Mouse (Mus musculus): Measurements from ENCODE around the gene Plekhm2. TPM values are rescaled to one million over a fixed set of nuclear protein-coding genes. Genes with fewer than 3 reads are reported as not detected.

Plekhm2 gene
- not detected for polyA plus RNA-seq (2014; fragmentation: Illumina TruSeq; extraction: RNeasy Lipid Tissue Mini Kit (QIAGEN cat#74804); ENCODE audit: low replicate concordance)

DNA sequence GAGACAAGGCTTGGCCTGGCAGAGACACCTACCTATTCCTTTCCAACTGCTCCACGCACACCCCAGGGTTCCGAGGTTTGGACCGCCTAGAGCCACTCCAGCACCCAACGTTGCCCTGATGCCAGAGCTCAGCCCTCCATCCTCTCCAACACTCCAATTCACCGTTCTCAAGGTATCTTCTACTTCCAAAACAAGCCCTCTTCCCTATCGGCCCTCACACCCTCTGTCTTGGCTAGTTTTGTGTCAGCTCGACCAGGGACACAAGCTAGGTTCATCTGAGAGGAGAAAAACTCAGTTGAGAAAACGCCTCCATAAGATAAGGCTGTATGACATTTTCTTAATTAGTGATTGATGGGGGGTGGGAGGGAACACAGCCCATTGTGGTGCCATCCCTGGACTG, at the start of gene Plekhm2:
TSS of gene Plekhm2 (minus strand) at position 101 of the 400 bp plus-strand sequence.

DNA sequence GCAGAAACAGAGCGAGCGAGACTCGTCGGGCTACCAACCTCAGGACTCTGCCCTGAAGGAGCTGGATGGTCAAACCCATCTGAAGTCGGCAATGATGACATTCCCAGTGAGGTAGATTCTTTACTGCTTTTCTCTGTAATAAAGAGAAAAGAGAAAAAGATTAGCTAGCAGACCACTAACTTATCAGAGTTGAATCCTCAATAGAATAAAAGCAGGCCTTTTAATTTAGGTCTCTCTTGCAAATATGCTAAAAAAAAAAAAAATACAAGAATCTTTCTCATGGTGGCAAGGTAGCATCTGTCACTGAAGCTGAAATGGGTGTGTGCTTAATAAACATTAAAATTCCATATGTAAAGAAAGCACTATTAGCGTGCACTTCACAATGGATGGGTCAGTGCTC, 20.8 kb upstream of the Plekhm2 start, which contains the start of gene Rsc1a1:
TSS of gene Rsc1a1 (minus strand) at position 101 of the 400 bp plus-strand sequence.

DNA sequence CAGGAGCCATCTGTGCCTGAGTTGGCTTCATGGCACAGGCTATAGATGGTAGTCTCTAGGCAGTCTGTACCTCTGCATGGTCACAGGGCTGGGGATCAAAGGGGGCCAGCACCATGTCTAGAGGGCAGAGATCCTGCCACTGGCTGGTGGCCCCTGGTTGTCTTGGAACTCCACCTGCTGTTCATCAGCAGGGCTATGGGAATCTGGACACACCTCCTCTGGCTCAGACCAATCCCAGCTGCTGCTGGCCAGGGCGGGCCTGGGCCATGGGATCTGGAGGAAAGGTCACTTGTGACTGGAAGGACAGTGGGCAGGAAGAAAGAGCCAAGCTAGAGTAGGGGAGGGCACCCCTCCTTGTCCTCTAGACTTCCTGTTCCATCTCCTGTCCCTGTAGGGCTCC, 41.0 kb downstream of the Plekhm2 start, which contains the start of gene Slc25a34:
TSS of gene Slc25a34 (minus strand) at position 156 of the 400 bp plus-strand sequence.

DNA sequence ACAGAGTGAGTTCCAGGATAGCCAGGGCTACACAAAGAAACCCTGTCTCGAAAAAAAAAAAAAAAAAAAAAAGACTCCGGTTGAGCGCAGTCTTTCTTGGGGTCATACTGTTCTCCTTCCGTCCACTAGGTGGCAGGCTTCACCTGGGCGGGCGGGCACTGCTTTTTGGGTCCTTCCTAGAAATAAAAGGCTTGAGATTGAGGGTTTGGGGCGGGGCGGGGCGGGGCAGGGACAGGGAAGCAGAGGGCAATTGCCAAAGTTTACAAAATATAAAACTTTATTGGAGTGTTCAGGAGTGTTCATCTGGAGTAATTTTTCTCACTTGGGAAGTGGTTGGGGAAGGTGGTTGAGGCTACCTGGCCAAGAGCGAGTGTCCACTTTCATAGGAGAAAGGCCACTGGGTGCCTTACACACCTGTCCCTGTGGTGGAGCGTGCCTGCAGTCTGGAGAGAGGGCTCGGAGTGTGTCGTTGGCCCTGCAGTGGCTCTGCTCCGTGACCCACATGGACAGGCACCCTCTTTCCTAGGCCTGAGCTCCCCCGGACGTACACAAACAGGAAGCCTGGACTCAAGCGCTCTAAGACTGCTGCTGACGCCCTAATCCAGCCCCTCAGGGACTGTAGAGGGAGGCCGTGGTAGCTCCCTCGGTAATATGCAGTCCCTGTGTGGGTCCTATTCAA, 46.0 kb downstream of the Plekhm2 start, which contains the start of gene Tmem82:
TSS of gene Tmem82 (minus strand) at position 69 of the 679 bp plus-strand sequence.

DNA sequence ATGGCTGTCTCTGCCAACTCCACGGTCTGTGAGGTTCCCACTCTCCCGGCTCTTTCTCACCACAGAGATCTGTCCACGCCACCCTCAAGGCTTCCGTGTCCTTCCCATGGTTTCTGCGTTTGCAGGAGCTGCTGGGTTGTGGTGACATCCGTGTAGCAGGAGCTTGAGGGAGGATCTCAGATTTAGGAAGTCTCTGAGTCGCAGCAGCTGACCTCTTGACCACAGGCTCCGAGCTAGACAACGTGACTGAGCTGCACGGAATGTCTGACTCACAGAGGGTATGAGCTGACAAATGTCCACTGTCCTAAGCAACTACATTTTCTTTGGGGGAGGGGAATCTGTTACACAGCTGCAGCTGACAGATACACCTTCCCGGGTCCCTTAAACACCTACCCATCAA, 58.8 kb downstream of the Plekhm2 start, which contains the start of gene Fblim1:
TSS of gene Fblim1 (minus strand) at position 236 of the 400 bp plus-strand sequence.

Other genes with a start within 250 kb of the Plekhm2 start
- not detected for gene Clcnkb, start 248.9 kb downstream of the Plekhm2 start, polyA plus RNA-seq (2014; fragmentation: Illumina TruSeq; extraction: RNeasy Lipid Tissue Mini Kit (QIAGEN cat#74804); ENCODE audit: low replicate concordance)
- gene Hspb7, start 244.1 kb downstream of the Plekhm2 start, polyA plus RNA-seq (2014; fragmentation: Illumina TruSeq; extraction: RNeasy Lipid Tissue Mini Kit (QIAGEN cat#74804); ENCODE audit: low replicate concordance), result not detected
- not detected for gene Srarp, start 228.8 kb downstream of the Plekhm2 start, polyA plus RNA-seq (2014; fragmentation: Illumina TruSeq; extraction: RNeasy Lipid Tissue Mini Kit (QIAGEN cat#74804); ENCODE audit: low replicate concordance)
- gene Zbtb17, start 220.2 kb downstream of the Plekhm2 start, polyA plus RNA-seq (2014; fragmentation: Illumina TruSeq; extraction: RNeasy Lipid Tissue Mini Kit (QIAGEN cat#74804); ENCODE audit: low replicate concordance), result not detected
- gene Spen, start 126.3 kb downstream of the Plekhm2 start, polyA plus RNA-seq (2014; fragmentation: Illumina TruSeq; extraction: RNeasy Lipid Tissue Mini Kit (QIAGEN cat#74804); ENCODE audit: low replicate concordance), result 5.2 TPM
- gene Fblim1, start 58.8 kb downstream of the Plekhm2 start, polyA plus RNA-seq (2014; fragmentation: Illumina TruSeq; extraction: RNeasy Lipid Tissue Mini Kit (QIAGEN cat#74804); ENCODE audit: low replicate concordance), result 32.4 TPM
- 1.5 TPM for gene Tmem82, start 46.3 kb downstream of the Plekhm2 start, polyA plus RNA-seq (2014; fragmentation: Illumina TruSeq; extraction: RNeasy Lipid Tissue Mini Kit (QIAGEN cat#74804); ENCODE audit: low replicate concordance)
- 0.15 TPM for gene Slc25a34, start 41.1 kb downstream of the Plekhm2 start, polyA plus RNA-seq (2014; fragmentation: Illumina TruSeq; extraction: RNeasy Lipid Tissue Mini Kit (QIAGEN cat#74804); ENCODE audit: low replicate concordance)
- gene Rsc1a1, start 20.7 kb upstream of the Plekhm2 start, polyA plus RNA-seq (2014; fragmentation: Illumina TruSeq; extraction: RNeasy Lipid Tissue Mini Kit (QIAGEN cat#74804); ENCODE audit: low replicate concordance), result not detected
- 55.1 TPM for gene Ddi2, start 58.5 kb upstream of the Plekhm2 start, polyA plus RNA-seq (2014; fragmentation: Illumina TruSeq; extraction: RNeasy Lipid Tissue Mini Kit (QIAGEN cat#74804); ENCODE audit: low replicate concordance)
- 0.82 TPM for gene Agmat, start 81.8 kb upstream of the Plekhm2 start, polyA plus RNA-seq (2014; fragmentation: Illumina TruSeq; extraction: RNeasy Lipid Tissue Mini Kit (QIAGEN cat#74804); ENCODE audit: low replicate concordance)
- gene Dnajc16, start 126.0 kb upstream of the Plekhm2 start, polyA plus RNA-seq (2014; fragmentation: Illumina TruSeq; extraction: RNeasy Lipid Tissue Mini Kit (QIAGEN cat#74804); ENCODE audit: low replicate concordance), result 3.1 TPM
- gene Casp9, start 128.7 kb upstream of the Plekhm2 start, polyA plus RNA-seq (2014; fragmentation: Illumina TruSeq; extraction: RNeasy Lipid Tissue Mini Kit (QIAGEN cat#74804); ENCODE audit: low replicate concordance), result 10.7 TPM
- 501 TPM for gene Cela2a, start 161.3 kb upstream of the Plekhm2 start, polyA plus RNA-seq (2014; fragmentation: Illumina TruSeq; extraction: RNeasy Lipid Tissue Mini Kit (QIAGEN cat#74804); ENCODE audit: low replicate concordance)
- not detected for gene Ctrc, start 181.5 kb upstream of the Plekhm2 start, polyA plus RNA-seq (2014; fragmentation: Illumina TruSeq; extraction: RNeasy Lipid Tissue Mini Kit (QIAGEN cat#74804); ENCODE audit: low replicate concordance)
- gene Efhd2, start 210.0 kb upstream of the Plekhm2 start, polyA plus RNA-seq (2014; fragmentation: Illumina TruSeq; extraction: RNeasy Lipid Tissue Mini Kit (QIAGEN cat#74804); ENCODE audit: low replicate concordance), result 9.1 TPM